Mouse (Mus musculus) forebrain, embryonic 16.5 days (tissue): ENCODE data around the gene Stat4. TPM values are rescaled to one million over a fixed set of nuclear protein-coding genes. Genes with fewer than 3 reads are reported as not detected.
"Not testable (repeated sequence)": the region's sequence is repeated elsewhere in the genome, so short reads cannot be mapped to it uniquely, and the experiment has no call there.

Experiments used
- ATAC-seq: fragments of 200-750 bp; cut with Nextera tagmentation; 2 replicates; pipeline ENCODE4 v1.8.0; 2017; ENCODE audit warnings: mild to moderate bottlenecking, moderate library complexity
- H3K27ac ChIP-seq: fragments of 300-500 bp; sonication (generic); 2 replicates; pipeline ENCODE4 v1.5.1; 2014; ENCODE audit warnings: low read length, control low read depth
- H3K27me3 ChIP-seq: fragments of 300-500 bp; sonication (generic); replicated peaks from 2 replicates; pipeline ENCODE4 v1.6.1; 2014; ENCODE audit warnings: low read length; ENCODE audit not compliant: control insufficient read depth, insufficient read depth
- H3K36me3 ChIP-seq: fragments of 300-500 bp; sonication (generic); 2 replicates; pipeline ENCODE4 v1.6.1; 2014; ENCODE audit not compliant: control insufficient read depth, insufficient read depth
- H3K4me1 ChIP-seq: fragments of 300-500 bp; sonication (generic); replicated peaks from 2 replicates; pipeline ENCODE4 v1.6.1; 2014; ENCODE audit warnings: low read length; ENCODE audit not compliant: control insufficient read depth, insufficient read depth
- H3K4me2 ChIP-seq: fragments of 300-500 bp; sonication (generic); 2 replicates; pipeline ENCODE4 v1.6.1; 2014; ENCODE audit warnings: mild to moderate bottlenecking, low read length, control low read depth
- H3K4me3 ChIP-seq: fragments of 300-500 bp; sonication (generic); replicated peaks from 2 replicates; pipeline ENCODE4 v1.5.1; 2014; ENCODE audit warnings: mild to moderate bottlenecking, low read length, control low read depth
- H3K9ac ChIP-seq: fragments of 300-500 bp; sonication (generic); replicated peaks from 2 replicates; pipeline ENCODE4 v1.6.1; 2014; ENCODE audit warnings: low read depth, low read length, control low read depth
- H3K9me3 ChIP-seq: fragments of 300-500 bp; sonication (generic); 2 replicates; pipeline ENCODE4 v1.6.1; 2016; ENCODE audit warnings: low read length; ENCODE audit not compliant: control insufficient read depth
- WGBS: fragments of 180-500 bp; shearing (Covaris S2); extraction: QIAGEN DNeasy Blood & Tissue Kit; methylation state at CpG from one replicate; pipeline ENCODE4 v1.1.7; 2014; 5-methylcytosine and 5-hydroxymethylcytosine counted together
- polyA plus RNA-seq: library from polyadenylated mRNA; unstranded; fragments of >200 nt; fragmentation: Nextera tagmentation; extraction: Ambion mirVana; gene quantifications from 2 replicates; pipeline ENCODE4 v1.2.1, GENCODE M21; 2015

Stat4 gene
- polyA plus RNA-seq, 1 experiment from 2014 or later, result 0.46 TPM

DNA sequence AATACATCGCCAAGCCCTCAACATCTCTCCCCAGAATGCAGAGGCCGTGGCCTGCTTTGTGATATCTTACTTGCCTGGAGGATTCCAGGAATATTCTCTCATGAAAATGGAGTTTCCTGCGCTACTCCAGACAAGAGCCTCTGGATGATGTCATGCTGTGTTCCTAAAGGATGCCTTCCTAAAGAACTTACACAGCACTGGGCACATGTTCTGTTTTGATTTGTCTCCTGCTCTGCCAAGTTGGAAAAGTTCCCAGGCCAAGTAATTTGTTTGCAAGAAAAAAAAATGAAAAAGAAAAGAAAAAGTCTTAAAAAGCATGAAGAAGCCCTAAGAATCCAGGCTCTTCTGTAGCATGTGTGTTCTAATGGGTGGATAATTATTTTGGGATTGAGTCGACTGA lies 56.2 kb downstream of the Stat4 start:
- Histone ChIP-seq H3K4me2 (no peak overlapping the region), H3K27ac (no peak overlapping the region), H3K36me3 (no peaks in the 10 kb centered on the region), H3K27me3 (no peaks in the 10 kb centered on the region), H3K4me3 (no peak overlapping the region), H3K4me1 (peaks cover 7% of the 10 kb centered on the region), H3K9ac (no peak overlapping the region), H3K9me3 (no peaks in the 10 kb centered on the region)
- peak; percentile 38; the same call in 1 of the 2 replicates for ATAC-seq
- WGBS, result 26% methylated on average over 4 of the region's 4 CpGs

DNA sequence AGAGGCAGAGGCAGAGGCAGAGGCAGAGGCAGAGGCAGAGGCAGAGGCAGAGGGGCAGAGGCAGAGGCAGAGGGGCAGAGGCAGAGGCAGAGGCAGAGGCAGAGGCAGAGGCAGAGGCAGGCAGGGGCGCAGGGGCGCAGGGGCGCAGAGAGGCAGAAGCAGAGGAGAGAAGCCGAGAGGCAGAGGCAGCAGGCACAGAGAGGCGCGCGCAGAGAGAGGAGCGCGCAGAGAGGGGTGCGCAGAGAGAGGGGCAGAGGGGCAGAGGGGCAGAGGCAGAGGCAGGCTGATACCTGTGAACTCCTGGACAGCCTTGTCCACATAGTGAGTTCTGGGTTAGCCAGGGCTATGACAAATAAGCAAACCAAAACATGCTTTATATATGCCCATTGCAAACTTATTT lies 59.9 kb downstream of the Stat4 start:
- H3K4me2 ChIP-seq, H3K27ac ChIP-seq, H3K27me3 ChIP-seq, H3K9ac ChIP-seq, H3K4me1 ChIP-seq, H3K36me3 ChIP-seq, H3K4me3 ChIP-seq, ATAC-seq, H3K9me3 ChIP-seq: not testable (repeated sequence)
- WGBS, result 96% methylated on average over 10 of the region's 10 CpGs

DNA sequence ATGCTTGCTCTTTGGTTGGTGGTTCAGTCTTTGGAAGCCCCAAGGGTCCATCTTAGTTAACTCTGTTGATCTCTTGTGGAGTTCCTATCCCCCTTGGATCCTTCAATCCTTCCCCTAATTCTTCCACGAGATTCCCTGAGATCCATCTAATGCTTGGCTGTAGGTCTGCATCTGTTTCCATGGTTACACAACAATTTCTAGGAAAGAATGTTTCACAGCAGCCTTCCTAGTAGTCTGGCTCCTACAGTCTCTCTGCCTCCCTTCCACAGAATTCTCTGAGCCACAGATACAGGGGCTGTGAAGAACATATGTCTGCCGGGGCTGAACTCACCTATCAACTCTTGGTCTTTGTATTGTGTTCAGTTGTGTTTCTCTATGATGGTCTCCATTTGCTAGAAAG lies 61.8 kb downstream of the Stat4 start:
- Histone ChIP-seq H3K27ac (no peak overlapping the region), H3K27me3 (no peaks in the 10 kb centered on the region), H3K4me1 (no peaks in the 10 kb centered on the region; the same call in 1 of the 2 replicates), H3K4me2 (no peak overlapping the region), H3K9ac (no peak overlapping the region), H3K9me3 (no peaks in the 10 kb centered on the region), H3K4me3 (no peak overlapping the region), H3K36me3 (no peaks in the 10 kb centered on the region)
- WGBS, result 46% methylated on average over 2 of the region's 2 CpGs
- ATAC-seq, result peak; percentile 66

DNA sequence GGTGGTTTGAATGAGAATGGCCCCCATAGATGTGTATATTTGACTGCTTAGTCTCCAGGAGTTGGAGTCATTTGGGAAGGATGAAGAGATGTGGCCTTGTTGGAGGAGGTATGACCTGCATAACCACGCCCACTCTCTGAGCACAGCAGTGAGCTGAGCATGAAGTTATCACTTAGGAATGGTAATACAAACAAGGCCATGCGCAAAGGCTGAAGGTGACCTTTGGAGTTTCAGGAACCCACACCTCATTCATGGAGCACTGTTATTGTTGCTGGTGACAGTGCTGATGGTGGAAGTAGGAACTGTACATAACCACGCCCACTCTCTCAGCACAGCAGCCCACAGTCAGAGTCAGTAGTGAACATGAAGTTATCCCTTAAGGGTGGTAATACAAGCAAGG lies 62.9 kb downstream of the Stat4 start:
- no peaks in the 10 kb centered on the region for H3K4me1 ChIP-seq
- no peaks in the 10 kb centered on the region for H3K27me3 ChIP-seq
- 96% methylated on average over 3 of the region's 3 CpGs for WGBS
- H3K9me3 ChIP-seq, result no peaks in the 10 kb centered on the region
- no peaks in the 10 kb centered on the region for H3K36me3 ChIP-seq
- H3K9ac ChIP-seq, result no peak overlapping the region
- H3K27ac ChIP-seq, result no peak overlapping the region
- H3K4me3 ChIP-seq, result no peak overlapping the region
- no peak for ATAC-seq
- no peak overlapping the region for H3K4me2 ChIP-seq

DNA sequence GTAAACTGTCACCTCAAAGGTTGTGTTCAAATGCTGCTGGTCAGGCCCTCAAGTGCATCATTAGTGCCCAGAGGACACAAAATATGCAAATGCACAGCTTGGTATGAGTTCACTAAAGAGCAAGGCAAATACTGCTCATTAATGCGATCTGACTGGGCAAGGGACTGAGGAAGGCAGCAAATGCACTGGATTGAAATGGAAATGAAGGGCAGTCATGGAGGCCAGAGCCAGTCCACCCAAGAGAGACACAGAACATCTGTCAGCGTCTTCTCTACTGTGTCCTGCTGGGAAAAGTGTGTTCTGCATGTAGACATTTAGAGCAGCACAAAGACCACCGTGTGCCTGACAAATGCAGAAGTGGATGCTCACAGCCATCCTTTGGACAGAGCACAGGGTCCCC lies 64.6 kb downstream of the Stat4 start:
- Histone ChIP-seq H3K27ac (no peak overlapping the region), H3K4me3 (no peak overlapping the region), H3K4me1 (no peaks in the 10 kb centered on the region), H3K9ac (no peak overlapping the region), H3K36me3 (no peaks in the 10 kb centered on the region), H3K4me2 (no peak overlapping the region), H3K27me3 (no peaks in the 10 kb centered on the region), H3K9me3 (no peaks in the 10 kb centered on the region)
- 44% methylated on average over 3 of the region's 3 CpGs for WGBS
- no peak for ATAC-seq

DNA sequence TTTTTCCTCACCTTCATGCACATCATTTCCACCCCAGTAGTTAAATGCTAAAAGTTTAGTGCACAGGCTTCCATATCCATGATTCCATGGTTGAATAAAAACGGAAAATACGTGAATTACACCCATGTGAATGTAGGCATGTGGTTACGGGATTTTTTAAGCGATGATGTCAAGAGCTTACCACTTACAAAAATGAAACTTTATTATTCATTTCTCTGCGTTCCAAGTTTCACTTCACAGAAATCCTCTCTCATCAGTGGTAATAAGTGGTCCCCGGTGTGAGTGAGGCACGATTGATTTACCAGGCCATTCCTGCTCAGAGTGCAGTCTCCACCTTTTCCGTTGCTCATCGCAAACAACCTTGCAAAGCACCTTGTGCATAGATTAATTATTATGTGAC lies 66.0 kb downstream of the Stat4 start:
- 95% methylated on average over 9 of the region's 9 CpGs for WGBS
- Histone ChIP-seq H3K27ac (no peak overlapping the region), H3K27me3 (no peaks in the 10 kb centered on the region), H3K9me3 (no peaks in the 10 kb centered on the region), H3K36me3 (no peaks in the 10 kb centered on the region), H3K4me1 (no peaks in the 10 kb centered on the region), H3K4me2 (no peak overlapping the region), H3K4me3 (no peak overlapping the region), H3K9ac (no peak overlapping the region)
- ATAC-seq, result no peak

DNA sequence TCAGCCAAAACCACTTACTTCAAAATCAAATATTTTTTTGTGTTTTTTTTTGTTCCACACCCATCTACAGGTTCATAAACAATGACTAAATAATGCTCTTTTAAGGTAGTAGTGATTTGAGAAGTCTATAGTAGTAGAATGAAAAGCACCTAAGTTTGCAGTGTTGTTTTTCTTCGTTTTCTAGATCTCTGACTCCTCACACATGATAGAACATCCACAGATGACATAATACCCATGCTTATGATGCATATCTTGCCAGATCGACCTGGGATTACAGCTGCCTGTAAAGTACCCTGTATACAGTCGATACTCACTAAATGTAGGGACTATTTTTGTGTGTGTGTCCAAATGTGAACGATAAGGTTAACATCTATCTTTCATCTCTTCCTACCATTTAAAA lies 69.0 kb downstream of the Stat4 start:
- no peak overlapping the region for H3K9ac ChIP-seq
- WGBS, result 89% methylated on average over 4 of the region's 4 CpGs
- no peaks in the 10 kb centered on the region for H3K4me1 ChIP-seq
- no peak overlapping the region for H3K4me3 ChIP-seq
- no peak overlapping the region for H3K4me2 ChIP-seq
- no peak for ATAC-seq
- H3K27ac ChIP-seq, result no peak overlapping the region
- no peaks in the 10 kb centered on the region for H3K36me3 ChIP-seq
- H3K9me3 ChIP-seq, result no peaks in the 10 kb centered on the region
- no peaks in the 10 kb centered on the region for H3K27me3 ChIP-seq

DNA sequence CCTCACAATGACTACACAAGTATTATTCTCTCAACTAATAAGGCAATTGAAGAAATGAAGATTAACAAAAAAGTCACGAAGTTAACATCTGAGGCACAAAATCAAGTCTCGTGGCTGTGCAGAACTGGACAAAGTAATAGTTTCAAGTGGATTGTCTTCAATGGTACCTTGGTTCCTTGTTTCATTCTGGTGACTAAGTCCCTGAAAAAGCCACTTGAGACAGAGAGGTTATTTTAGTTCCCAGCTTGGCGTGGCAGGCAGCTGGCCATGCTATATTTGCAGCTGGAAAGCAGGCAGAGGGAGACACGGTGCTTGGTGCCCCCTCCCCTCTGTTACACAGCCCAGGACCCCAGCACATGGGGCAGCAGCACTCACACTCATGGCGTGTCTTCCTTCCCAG lies 70.2 kb downstream of the Stat4 start:
- no peak overlapping the region for H3K9ac ChIP-seq
- H3K36me3 ChIP-seq, result no peaks in the 10 kb centered on the region
- 83% methylated on average over 5 of the region's 5 CpGs for WGBS
- no peaks in the 10 kb centered on the region for H3K27me3 ChIP-seq
- H3K4me1 ChIP-seq, result no peaks in the 10 kb centered on the region
- no peak overlapping the region for H3K4me2 ChIP-seq
- no peak overlapping the region for H3K4me3 ChIP-seq
- H3K9me3 ChIP-seq, result no peaks in the 10 kb centered on the region
- no peak for ATAC-seq
- no peak overlapping the region for H3K27ac ChIP-seq

DNA sequence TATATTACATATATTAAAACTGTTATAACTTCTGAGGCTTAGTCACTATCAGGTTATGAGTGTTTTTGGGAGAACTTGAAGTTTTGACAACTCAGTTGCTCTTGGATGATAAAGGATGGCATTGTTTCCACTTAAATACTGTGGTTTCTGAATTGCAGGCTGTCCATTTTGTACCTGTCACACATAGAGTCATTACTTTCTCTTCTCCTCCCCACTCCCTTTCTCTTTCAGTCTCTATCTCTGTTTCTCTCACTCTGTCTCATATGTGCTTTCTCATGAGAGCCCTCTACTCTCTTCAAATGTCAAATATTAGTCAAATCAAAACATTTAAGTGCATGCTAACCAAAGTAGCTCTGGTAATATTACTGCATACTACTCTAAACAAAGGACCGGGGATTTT lies 79.3 kb downstream of the Stat4 start:
- no peaks in the 10 kb centered on the region for H3K36me3 ChIP-seq
- 94% methylated on average over 1 of the region's 1 CpGs for WGBS
- H3K27me3 ChIP-seq, result no peaks in the 10 kb centered on the region
- H3K4me2 ChIP-seq, result no peak overlapping the region
- H3K27ac ChIP-seq, result no peak overlapping the region
- H3K4me3 ChIP-seq, result no peak overlapping the region
- H3K4me1 ChIP-seq, result no peaks in the 10 kb centered on the region
- H3K9me3 ChIP-seq, result no peaks in the 10 kb centered on the region
- no peak for ATAC-seq
- H3K9ac ChIP-seq, result no peak overlapping the region

DNA sequence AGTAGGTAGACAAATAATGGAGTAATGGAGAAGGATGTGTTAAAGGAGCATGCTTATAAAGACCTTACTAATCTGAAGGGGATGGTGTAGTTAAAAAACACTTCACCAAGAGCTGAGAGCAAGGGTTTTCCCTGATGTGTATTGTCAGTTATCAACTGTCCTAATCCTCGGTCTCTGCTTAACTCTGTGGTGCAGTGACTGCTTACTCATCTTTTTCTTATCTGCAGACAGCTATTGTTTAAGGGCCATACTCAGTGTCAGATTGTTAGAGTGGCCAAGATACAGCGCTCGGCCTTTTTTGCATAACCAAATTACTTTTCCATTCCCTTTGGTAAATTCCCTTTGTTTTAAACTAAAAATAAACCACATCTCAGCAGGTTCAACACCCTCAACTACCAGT lies 79.7 kb downstream of the Stat4 start:
- Histone ChIP-seq H3K4me1 (no peaks in the 10 kb centered on the region), H3K27me3 (no peaks in the 10 kb centered on the region), H3K36me3 (no peaks in the 10 kb centered on the region), H3K4me3 (no peak overlapping the region), H3K9me3 (no peaks in the 10 kb centered on the region), H3K4me2 (no peak overlapping the region), H3K27ac (no peak overlapping the region), H3K9ac (no peak overlapping the region)
- ATAC-seq, result no peak
- WGBS, result 76% methylated on average over 3 of the region's 3 CpGs
